Mouse (Mus musculus): ENCODE data around the gene Rasgrf2. TPM values are rescaled to one million over a fixed set of nuclear protein-coding genes. Genes with fewer than 3 reads are reported as not detected.

The Rasgrf2 gene
- polyA plus RNA-seq, 1 experiment from 2014 or later: 1.5 TPM

GRCm38 (mm10) chr13:91955175-91955574 lies 176.3 kb downstream of the Rasgrf2 start:
- H3K4me2 ChIP-seq (ENCODE audit: low read length): no peak overlapping the region
- H3K27ac ChIP-seq (ENCODE audit: low read depth, low read length): no peak overlapping the region
- 85% methylated on average over 1 of the region's 1 CpGs for WGBS
- DNase-seq (ENCODE audit: low spot score) (peak; percentile 58), ATAC-seq (peak; percentile 40; the same call in 1 of the 2 replicates)
- H3K4me3 ChIP-seq (ENCODE audit: low read depth, low read length): no peak overlapping the region
- H3K9me3 ChIP-seq (replicated peaks; ENCODE audit: control insufficient read depth, low read length): no peaks in the 10 kb centered on the region
- no peak overlapping the region for H3K9ac ChIP-seq (ENCODE audit: low read length)
- no peaks in the 10 kb centered on the region for H3K36me3 ChIP-seq (ENCODE audit: control insufficient read depth, insufficient read depth, low read length)
- H3K4me1 ChIP-seq (ENCODE audit: control insufficient read depth, insufficient read depth, low read length): no peaks in the 10 kb centered on the region; the same call in 1 of the 2 replicates
- no peaks in the 10 kb centered on the region for H3K27me3 ChIP-seq (replicated peaks; ENCODE audit: control insufficient read depth, insufficient read depth, low read length)

- no peak overlapping the region for H3K9ac ChIP-seq (ENCODE audit: low read length)
- no peak overlapping the region for H3K4me2 ChIP-seq (ENCODE audit: low read length)
- 88% methylated on average over 9 of the region's 9 CpGs for whole genome bisulfite sequencing
- H3K36me3 ChIP-seq (ENCODE audit: control insufficient read depth, insufficient read depth, low read length): no peaks in the 10 kb centered on the region
- no peak overlapping the region for H3K4me3 ChIP-seq (ENCODE audit: low read depth, low read length)
- DNase-seq (ENCODE audit: low spot score): peak; percentile 46
- ATAC-seq: peak; percentile 83
- peaks cover 3% of the 10 kb centered on the region; the same call in 1 of the 2 replicates for H3K4me1 ChIP-seq (ENCODE audit: control insufficient read depth, insufficient read depth, low read length)
- H3K27me3 ChIP-seq (replicated peaks; ENCODE audit: control insufficient read depth, insufficient read depth, low read length): no peaks in the 10 kb centered on the region
- H3K9me3 ChIP-seq (replicated peaks; ENCODE audit: control insufficient read depth, low read length): no peaks in the 10 kb centered on the region
- no peak overlapping the region for H3K27ac ChIP-seq (ENCODE audit: low read depth, low read length)
Observed at GRCm38 (mm10) chr13:91940113-91940512, 191.3 kb downstream of the Rasgrf2 start.

GRCm38 (mm10) chr13:91938826-91939225 lies 192.6 kb downstream of the Rasgrf2 start:
- WGBS: 43% methylated on average over 1 of the region's 1 CpGs
- DNase-seq (ENCODE audit: low spot score): no peak

GRCm38 (mm10) chr13:91937232-91937631 lies 194.2 kb downstream of the Rasgrf2 start:
- no peaks in the 10 kb centered on the region for H3K27me3 ChIP-seq (replicated peaks; ENCODE audit: control insufficient read depth, insufficient read depth, low read length)

More at GRCm38 (mm10) chr13:91938826-91939225, 192.6 kb downstream of the Rasgrf2 start:
- no peak for ATAC-seq
- H3K9ac ChIP-seq (ENCODE audit: low read length): no peak overlapping the region
- H3K4me1 ChIP-seq (ENCODE audit: control insufficient read depth, insufficient read depth, low read length): peaks cover 3% of the 10 kb centered on the region; the same call in 1 of the 2 replicates
- no peak overlapping the region for H3K4me2 ChIP-seq (ENCODE audit: low read length)
- H3K9me3 ChIP-seq (replicated peaks; ENCODE audit: control insufficient read depth, low read length): no peaks in the 10 kb centered on the region
- H3K4me3 ChIP-seq (ENCODE audit: low read depth, low read length): no peak overlapping the region
- H3K36me3 ChIP-seq (ENCODE audit: control insufficient read depth, insufficient read depth, low read length): no peaks in the 10 kb centered on the region
- H3K27ac ChIP-seq (ENCODE audit: low read depth, low read length): no peak overlapping the region
- H3K27me3 ChIP-seq (replicated peaks; ENCODE audit: control insufficient read depth, insufficient read depth, low read length): no peaks in the 10 kb centered on the region

GRCm38 (mm10) chr13:91932122-91932521 lies 199.3 kb downstream of the Rasgrf2 start:
- H3K27me3 ChIP-seq (replicated peaks; ENCODE audit: control insufficient read depth, insufficient read depth, low read length): no peaks in the 10 kb centered on the region
- H3K4me2 ChIP-seq (ENCODE audit: low read length): no peak overlapping the region
- WGBS: 91% methylated on average over 1 of the region's 1 CpGs
- no peak overlapping the region for H3K9ac ChIP-seq (ENCODE audit: low read length)
- H3K4me3 ChIP-seq (ENCODE audit: low read depth, low read length): no peak overlapping the region
- no peaks in the 10 kb centered on the region for H3K9me3 ChIP-seq (replicated peaks; ENCODE audit: control insufficient read depth, low read length)
- ATAC-seq (no peak), DNase-seq (ENCODE audit: low spot score) (no peak)
- H3K4me1 ChIP-seq (ENCODE audit: control insufficient read depth, insufficient read depth, low read length): no peaks in the 10 kb centered on the region
- H3K36me3 ChIP-seq (ENCODE audit: control insufficient read depth, insufficient read depth, low read length): no peaks in the 10 kb centered on the region
- H3K27ac ChIP-seq (ENCODE audit: low read depth, low read length): no peak overlapping the region

More at GRCm38 (mm10) chr13:91937232-91937631, 194.2 kb downstream of the Rasgrf2 start:
- 90% methylated on average over 2 of the region's 2 CpGs for WGBS
- H3K36me3 ChIP-seq (ENCODE audit: control insufficient read depth, insufficient read depth, low read length): no peaks in the 10 kb centered on the region
- DNase-seq (ENCODE audit: low spot score) (no peak), ATAC-seq (no peak)
- H3K4me2 ChIP-seq (ENCODE audit: low read length): no peak overlapping the region
- no peak overlapping the region for H3K27ac ChIP-seq (ENCODE audit: low read depth, low read length)
- H3K9ac ChIP-seq (ENCODE audit: low read length): no peak overlapping the region
- H3K4me1 ChIP-seq (ENCODE audit: control insufficient read depth, insufficient read depth, low read length): peaks cover 3% of the 10 kb centered on the region; the same call in 1 of the 2 replicates
- no peak overlapping the region for H3K4me3 ChIP-seq (ENCODE audit: low read depth, low read length)
- no peaks in the 10 kb centered on the region for H3K9me3 ChIP-seq (replicated peaks; ENCODE audit: control insufficient read depth, low read length)

GRCm38 (mm10) chr13:91929943-91930726 lies 201.3 kb downstream of the Rasgrf2 start:
- no peaks in the 10 kb centered on the region for H3K27me3 ChIP-seq (replicated peaks; ENCODE audit: control insufficient read depth, insufficient read depth, low read length)
- DNase-seq (ENCODE audit: low spot score) (no peak), ATAC-seq (no peak)
- no peak overlapping the region for H3K4me3 ChIP-seq (ENCODE audit: low read depth, low read length)
- no peaks in the 10 kb centered on the region for H3K4me1 ChIP-seq (ENCODE audit: control insufficient read depth, insufficient read depth, low read length)
- H3K9ac ChIP-seq (ENCODE audit: low read length): no peak overlapping the region
- no peaks in the 10 kb centered on the region for H3K36me3 ChIP-seq (ENCODE audit: control insufficient read depth, insufficient read depth, low read length)
- no peaks in the 10 kb centered on the region for H3K9me3 ChIP-seq (replicated peaks; ENCODE audit: control insufficient read depth, low read length)
- H3K27ac ChIP-seq (ENCODE audit: low read depth, low read length): no peak overlapping the region
- H3K4me2 ChIP-seq (ENCODE audit: low read length): no peak overlapping the region
- 85% methylated on average over 7 of the region's 7 CpGs for WGBS

- ATAC-seq: no peak
- Histone ChIP-seq H3K36me3 (ENCODE audit: control insufficient read depth, insufficient read depth, low read length) (no peaks in the 10 kb centered on the region), H3K9ac (ENCODE audit: low read length) (no peak overlapping the region), H3K27me3 (replicated peaks; ENCODE audit: control insufficient read depth, insufficient read depth, low read length) (no peaks in the 10 kb centered on the region), H3K4me3 (ENCODE audit: low read depth, low read length) (no peak overlapping the region), H3K27ac (ENCODE audit: low read depth, low read length) (no peak overlapping the region), H3K4me2 (ENCODE audit: low read length) (no peak overlapping the region), H3K9me3 (replicated peaks; ENCODE audit: control insufficient read depth, low read length) (no peaks in the 10 kb centered on the region), H3K4me1 (ENCODE audit: control insufficient read depth, insufficient read depth, low read length) (no peaks in the 10 kb centered on the region)
- DNase-seq (ENCODE audit: low spot score): no peak
- 72% methylated on average over 4 of the region's 4 CpGs for WGBS
Observed at GRCm38 (mm10) chr13:91928605-91929389, 202.7 kb downstream of the Rasgrf2 start.

GRCm38 (mm10) chr13:91921010-91921409 lies 210.4 kb downstream of the Rasgrf2 start:
- ATAC-seq (no peak), DNase-seq (ENCODE audit: low spot score) (no peak)
- H3K27ac ChIP-seq (ENCODE audit: low read depth, low read length): no peak overlapping the region
- no peaks in the 10 kb centered on the region for H3K9me3 ChIP-seq (replicated peaks; ENCODE audit: control insufficient read depth, low read length)
- H3K4me2 ChIP-seq (ENCODE audit: low read length): no peak overlapping the region
- H3K4me3 ChIP-seq (ENCODE audit: low read depth, low read length): no peak overlapping the region
- H3K36me3 ChIP-seq (ENCODE audit: control insufficient read depth, insufficient read depth, low read length): no peaks in the 10 kb centered on the region
- WGBS: 82% methylated on average over 3 of the region's 3 CpGs
- H3K9ac ChIP-seq (ENCODE audit: low read length): no peak overlapping the region
- no peaks in the 10 kb centered on the region for H3K27me3 ChIP-seq (replicated peaks; ENCODE audit: control insufficient read depth, insufficient read depth, low read length)
- no peaks in the 10 kb centered on the region for H3K4me1 ChIP-seq (ENCODE audit: control insufficient read depth, insufficient read depth, low read length)

Measured in forebrain, embryonic 14.5 days (tissue).